Mouse (Mus musculus): ENCODE results near the gene Ier2. TPM values are rescaled to one million over a fixed set of nuclear protein-coding genes. Genes with fewer than 3 reads are reported as not detected.

Ier2 gene
- polyA plus RNA-seq, 1 experiment, result not detected

- 64% methylated on average over 7 of the region's 7 CpGs for WGBS
- TF ChIP-seq CTCF (IDR thresholded peaks at IDR 0.05; ENCODE audit: insufficient read depth, low read depth, low read length) (0 out of 2 replicates have a peak, but pooled peaks have one; percentile 40), POLR2A (IDR thresholded peaks at IDR 0.05; ENCODE audit: insufficient read depth, low read depth, low read length) (no peak)
- Histone ChIP-seq H3K27ac (ENCODE audit: insufficient read depth, low read depth, low read length) (no peak overlapping the region), H3K4me3 (ENCODE audit: insufficient read depth, low read depth, low read length) (no peak overlapping the region), H3K4me1 (ENCODE audit: control insufficient read depth, insufficient read depth, low read length) (0 out of 2 replicates have a peak, but pooled peaks cover 2% of the 10 kb centered on the region)
Measured at GRCm38 (mm10) chr8:84699861-84700322, 37.2 kb upstream of the Ier2 start.

GRCm38 (mm10) chr8:84698929-84699401, 36.3 kb upstream of the Ier2 start:
- no peak for TF ChIP-seq POLR2A (IDR thresholded peaks at IDR 0.05; ENCODE audit: insufficient read depth, low read depth, low read length)
- TF ChIP-seq CTCF (IDR thresholded peaks at IDR 0.05; ENCODE audit: insufficient read depth, low read depth, low read length), result no peak
- WGBS, result 54% methylated on average over 9 of the region's 9 CpGs
- H3K4me3 ChIP-seq (ENCODE audit: insufficient read depth, low read depth, low read length), result no peak overlapping the region
- H3K4me1 ChIP-seq (ENCODE audit: control insufficient read depth, insufficient read depth, low read length), result no peaks in the 10 kb centered on the region
- no peak overlapping the region for H3K27ac ChIP-seq (ENCODE audit: insufficient read depth, low read depth, low read length)

GRCm38 (mm10) chr8:84698288-84698687, 35.6 kb upstream of the Ier2 start:
- 94% methylated on average over 5 of the region's 5 CpGs for WGBS
- Histone ChIP-seq H3K4me1 (ENCODE audit: control insufficient read depth, insufficient read depth, low read length) (no peaks in the 10 kb centered on the region), H3K4me3 (ENCODE audit: insufficient read depth, low read depth, low read length) (no peak overlapping the region), H3K27ac (ENCODE audit: insufficient read depth, low read depth, low read length) (no peak overlapping the region)
- no peak for TF ChIP-seq CTCF (IDR thresholded peaks at IDR 0.05; ENCODE audit: insufficient read depth, low read depth, low read length)
- TF ChIP-seq POLR2A (IDR thresholded peaks at IDR 0.05; ENCODE audit: insufficient read depth, low read depth, low read length), result no peak

GRCm38 (mm10) chr8:84697166-84698130, 34.8 kb upstream of the Ier2 start:
- TF ChIP-seq POLR2A (IDR thresholded peaks at IDR 0.05; ENCODE audit: insufficient read depth, low read depth, low read length) (no peak), CTCF (IDR thresholded peaks at IDR 0.05; ENCODE audit: insufficient read depth, low read depth, low read length) (no peak)
- Histone ChIP-seq H3K27ac (ENCODE audit: insufficient read depth, low read depth, low read length) (no peak overlapping the region), H3K4me3 (ENCODE audit: insufficient read depth, low read depth, low read length) (no peak overlapping the region), H3K4me1 (ENCODE audit: control insufficient read depth, insufficient read depth, low read length) (no peaks in the 10 kb centered on the region)
- WGBS, result 82% methylated on average over 14 of the region's 14 CpGs

GRCm38 (mm10) chr8:84695140-84695539, 32.5 kb upstream of the Ier2 start:
- no peaks in the 10 kb centered on the region for H3K4me1 ChIP-seq (ENCODE audit: control insufficient read depth, insufficient read depth, low read length)
- WGBS, result 89% methylated on average over 6 of the region's 6 CpGs
- H3K27ac ChIP-seq (ENCODE audit: insufficient read depth, low read depth, low read length), result no peak overlapping the region
- no peak overlapping the region for H3K4me3 ChIP-seq (ENCODE audit: insufficient read depth, low read depth, low read length)
- TF ChIP-seq POLR2A (IDR thresholded peaks at IDR 0.05; ENCODE audit: insufficient read depth, low read depth, low read length) (no peak), CTCF (IDR thresholded peaks at IDR 0.05; ENCODE audit: insufficient read depth, low read depth, low read length) (no peak)

GRCm38 (mm10) chr8:84693332-84693731, 30.7 kb upstream of the Ier2 start:
- no peak overlapping the region for H3K27ac ChIP-seq (ENCODE audit: insufficient read depth, low read depth, low read length)
- WGBS, result 84% methylated on average over 4 of the region's 4 CpGs
- TF ChIP-seq CTCF (IDR thresholded peaks at IDR 0.05; ENCODE audit: insufficient read depth, low read depth, low read length) (no peak), POLR2A (IDR thresholded peaks at IDR 0.05; ENCODE audit: insufficient read depth, low read depth, low read length) (no peak)
- H3K4me3 ChIP-seq (ENCODE audit: insufficient read depth, low read depth, low read length), result no peak overlapping the region
- H3K4me1 ChIP-seq (ENCODE audit: control insufficient read depth, insufficient read depth, low read length), result 0 out of 2 replicates have a peak, but pooled peaks cover 4% of the 10 kb centered on the region

- under 1% methylated on average over 47 of the region's 47 CpGs for WGBS
- Histone ChIP-seq H3K27ac (ENCODE audit: insufficient read depth, low read depth, low read length) (no peak overlapping the region), H3K4me1 (ENCODE audit: control insufficient read depth, insufficient read depth, low read length) (peaks cover 22% of the 10 kb centered on the region), H3K4me3 (ENCODE audit: insufficient read depth, low read depth, low read length) (peak overlapping the region; percentile 71)
- no peak for TF ChIP-seq CTCF (IDR thresholded peaks at IDR 0.05; ENCODE audit: insufficient read depth, low read depth, low read length)
- TF ChIP-seq POLR2A (IDR thresholded peaks at IDR 0.05; ENCODE audit: insufficient read depth, low read depth, low read length), result no peak
Measured at GRCm38 (mm10) chr8:84689091-84689915, 26.7 kb upstream of the Ier2 start.

- Histone ChIP-seq H3K4me1 (ENCODE audit: control insufficient read depth, insufficient read depth, low read length) (peaks cover 22% of the 10 kb centered on the region), H3K4me3 (ENCODE audit: insufficient read depth, low read depth, low read length) (peak within 1 kb of the TSS; percentile 96), H3K27ac (ENCODE audit: insufficient read depth, low read depth, low read length) (peak within 1 kb of the TSS; percentile 75; the same call in 1 of the 2 replicates)
- under 1% methylated on average over 34 of the region's 37 CpGs for WGBS
- TF ChIP-seq POLR2A (IDR thresholded peaks at IDR 0.05; ENCODE audit: insufficient read depth, low read depth, low read length) (peak; percentile 30; the same call in 1 of the 2 replicates), CTCF (IDR thresholded peaks at IDR 0.05; ENCODE audit: insufficient read depth, low read depth, low read length) (no peak)
Measured at GRCm38 (mm10) chr8:84687705-84688100, 25.1 kb upstream of the Ier2 start, which contains the start of gene Nacc1. Nacc1 (minus strand) TSS chr8:84687862.
